In the genomic region with DNA sequence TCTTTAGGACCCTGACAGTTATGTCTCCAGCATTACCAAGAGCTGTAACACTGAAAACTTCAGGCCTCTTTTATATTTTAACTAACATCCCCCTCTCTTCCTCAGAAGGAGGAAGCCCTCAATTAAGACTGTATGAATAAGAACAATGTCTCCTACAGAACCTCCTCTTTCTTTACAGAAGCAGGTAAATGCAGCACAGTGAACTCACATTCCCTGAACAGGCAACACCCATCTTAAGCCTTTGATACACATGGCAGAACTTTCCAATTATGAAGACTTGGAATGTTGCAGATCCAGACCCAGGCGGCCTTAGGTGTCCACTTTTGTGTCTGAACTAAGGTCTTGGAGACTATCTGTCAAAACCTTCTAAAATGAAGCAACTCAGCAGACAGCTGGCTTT, we compare ENCODE assay signal across 26 mouse cellular contexts.
"Had no signal": no experiment of that assay in that cellular context is flagged by ENCODE, and none has a peak within 500 bp of the region (broad histone marks: within the 10 kb centered on the region; RNA-seq: fewer than 3 reads in every experiment).

No protein-coding gene starts in this region.

- ATAC-seq: hindbrain, embryonic 16.5 days; inflammation-experienced regulatory T-cells, adult 6 months; intestine, embryonic 15.5 days; intestine, postnatal 0 days had no signal

- H3K9me3 ChIP-seq: heart, embryonic 10.5 days; heart, embryonic 12.5 days; hindbrain, embryonic 10.5 days; hindbrain, embryonic 12.5 days; intestine, embryonic 15.5 days; kidney, embryonic 15.5 days; limb, embryonic 10.5 days; limb, embryonic 12.5 days had no signal

- H3K27me3 ChIP-seq: heart, embryonic 12.5 days; hindbrain, embryonic 12.5 days; intestine, embryonic 15.5 days; kidney, embryonic 15.5 days; limb, embryonic 12.5 days had no signal

- H3K27ac ChIP-seq: gastrocnemius, adult 2 months; heart, embryonic 10.5 days; hindbrain, embryonic 10.5 days; hindbrain, embryonic 12.5 days; hindbrain, embryonic 14.5 days; intestine, embryonic 15.5 days; kidney, embryonic 15.5 days; kidney, postnatal 0 days; left cerebral cortex, adult 2 months; limb, embryonic 10.5 days; limb, embryonic 12.5 days had no signal

- H3K4me3 ChIP-seq: gastrocnemius, adult 2 months; heart, embryonic 10.5 days; heart, embryonic 12.5 days; hindbrain, embryonic 10.5 days; hindbrain, embryonic 12.5 days; intestine, embryonic 15.5 days; kidney, embryonic 15.5 days; left cerebral cortex, adult 2 months; limb, embryonic 10.5 days; limb, embryonic 12.5 days had no signal

- DNase-seq: gastrocnemius, adult 2 months; gastrocnemius, postnatal 10 days; gastrocnemius, postnatal 25 days; heart, adult 18-20 months; heart, postnatal 10 days; heart, postnatal 4 days; kidney, adult 18-20 months; kidney, adult 9 months; kidney, postnatal 14 days; kidney, postnatal 36 days; liver had no signal

- H3K4me2 ChIP-seq: heart, embryonic 12.5 days; hindbrain, embryonic 12.5 days; hindbrain, embryonic 14.5 days; intestine, embryonic 15.5 days; kidney, embryonic 15.5 days; limb, embryonic 12.5 days; liver, embryonic 11.5 days had no signal

- H3K9ac ChIP-seq: heart, embryonic 12.5 days; hindbrain, embryonic 12.5 days; hindbrain, embryonic 14.5 days; intestine, embryonic 15.5 days; kidney, embryonic 15.5 days; limb, embryonic 12.5 days had no signal

- H3K4me1 ChIP-seq: heart, embryonic 10.5 days; heart, embryonic 12.5 days; hindbrain, embryonic 10.5 days; hindbrain, embryonic 12.5 days; intestine, embryonic 15.5 days; kidney, embryonic 15.5 days; limb, embryonic 10.5 days; limb, embryonic 12.5 days had no signal
